Mouse (Mus musculus) ES-E14 (cell line): ENCODE results near the gene Gpr150. TPM values are rescaled to one million over a fixed set of nuclear protein-coding genes. Genes with fewer than 3 reads are reported as not detected.

Experiments
- DNase-seq: peaks from one replicate; pipeline ENCODE4 v3.0.0-alpha.2; 2013; ENCODE audit warnings: low read depth, low spot score
- H3K27ac ChIP-seq: 2 replicates; pipeline ENCODE4 v1.5.1; 2012; ENCODE audit warnings: low read depth, mild to moderate bottlenecking, low read length, moderate library complexity, mixed read lengths; ENCODE audit not compliant: poor library complexity, insufficient read depth, severe bottlenecking
- H3K36me3 ChIP-seq: 2 replicates; pipeline ENCODE4 v1.6.1; 2012; ENCODE audit warnings: mild to moderate bottlenecking, low read length, moderate library complexity, mixed read lengths; ENCODE audit not compliant: control insufficient read depth, poor library complexity, insufficient read depth, severe bottlenecking
- H3K4me1 ChIP-seq, 2 experiments: fragments of 150-350 bp in 1 of 2; sonication (generic) in 1 of 2; 2 replicates each; pipeline ENCODE4 v1.6.1; 2012; ENCODE audit warnings: low read length in 2 of 2, mild to moderate bottlenecking in 1 of 2, mixed read lengths in 1 of 2; ENCODE audit not compliant: control insufficient read depth in 2 of 2, insufficient read depth in 2 of 2, poor library complexity in 1 of 2
- H3K4me3 ChIP-seq, 2 experiments: fragments of 150-350 bp in 1 of 2; sonication (generic) in 1 of 2; 2 replicates each; pipeline ENCODE4 v1.5.1; 2012; ENCODE audit warnings: low read length in 2 of 2, low read depth in 1 of 2, mild to moderate bottlenecking in 1 of 2, mixed read lengths in 1 of 2; ENCODE audit not compliant: insufficient read depth in 1 of 2, poor library complexity in 1 of 2, severe bottlenecking in 1 of 2
- H3K9ac ChIP-seq: 2 replicates; pipeline ENCODE4 v1.6.1; 2012; ENCODE audit warnings: low read depth, mild to moderate bottlenecking, low read length, mixed read lengths; ENCODE audit not compliant: poor library complexity, insufficient read depth, severe bottlenecking
- H3K9me3 ChIP-seq: fragments of 150-350 bp; sonication (generic); 2 replicates; pipeline ENCODE4 v1.6.1; 2012; ENCODE audit warnings: low read depth, mild to moderate bottlenecking, low read length; ENCODE audit not compliant: control insufficient read depth, insufficient read depth
- CHD2 ChIP-seq: IDR thresholded peaks from 2 replicates; pipeline ENCODE4 v1.6.1; 2014; ENCODE audit warnings: mild to moderate bottlenecking, low read depth, low read length, inconsistent platforms
- HCFC1 ChIP-seq: IDR thresholded peaks from 2 replicates; pipeline ENCODE4 v1.6.1; 2012; ENCODE audit warnings: low read length, inconsistent platforms, borderline replicate concordance; ENCODE audit not compliant: insufficient read depth
- MAFK ChIP-seq: IDR thresholded peaks from 2 replicates; pipeline ENCODE4 v1.6.1; 2014; ENCODE audit warnings: mild to moderate bottlenecking, low read depth, low read length, inconsistent platforms; ENCODE audit not compliant: insufficient read depth
- ZC3H11A ChIP-seq: IDR thresholded peaks from 2 replicates; pipeline ENCODE4 v1.6.1; 2012; ENCODE audit warnings: low read depth, mild to moderate bottlenecking, inconsistent platforms, low read length, borderline replicate concordance
- ZNF384 ChIP-seq: IDR thresholded peaks from 2 replicates; pipeline ENCODE4 v1.6.1; 2012; ENCODE audit warnings: low read depth, low read length, inconsistent platforms
- in situ Hi-C, 2 experiments: fragments of 600-800 bp; cut with MboI; formaldehyde crosslinking; loops; one replicate each; pipeline ENCODE4 v1.15.1; 2025; ENCODE audit warnings: low sequenced_read_pairs in 2 of 2, inconsistent platforms in 1 of 2; ENCODE audit not compliant: unreplicated experiment in 2 of 2
- total RNA-seq: library from RNA; depleted of rRNA; stranded (reverse); fragments of 300-350 nt; gene quantifications from 2 replicates; pipeline ENCODE4 v1.2.3, GENCODE M21; 2012; rRNA removed

Gene Gpr150
- total RNA-seq, 1 experiment, result 0.27 TPM

- in situ Hi-C loops, result no loop called here
- TF ChIP-seq ZNF384 (no peak), CHD2 (peak; percentile 94), ZC3H11A (no peak), MAFK (no peak), HCFC1 (peak; percentile 22; the same call in 1 of the 2 replicates)
- Histone ChIP-seq H3K36me3 (no peaks in the 10 kb centered on the region), H3K9me3 (no peaks in the 10 kb centered on the region), H3K4me3 (peak within 1 kb of the TSS; percentile 82 to 97), H3K27ac (peak within 1 kb of the TSS; percentile 76), H3K9ac (peak within 1 kb of the TSS; percentile 97), H3K4me1 (no peaks in the 10 kb centered on the region)
- DNase-seq, result peak; percentile 94
These were observed 38.6 kb downstream of the Gpr150 start, which contains the start of gene Rfesd for GRCm38 (mm10) chr13:76017974-76018843. TSS of gene Rfesd (minus strand) at chr13:76018719.

GRCm38 (mm10) chr13:76017465-76017864 lies 39.3 kb downstream of the Gpr150 start:
- TF ChIP-seq HCFC1, result no peak
- no peak for TF ChIP-seq MAFK
- no peak for TF ChIP-seq ZC3H11A
- no peak for TF ChIP-seq CHD2
- Histone ChIP-seq H3K4me3 (peak overlapping the region; percentile 37 to 82; a peak in 3 of 4 replicates), H3K9me3 (no peaks in the 10 kb centered on the region), H3K9ac (peak overlapping the region; percentile 97; the same call in 1 of the 2 replicates), H3K4me1 (no peaks in the 10 kb centered on the region), H3K36me3 (no peaks in the 10 kb centered on the region), H3K27ac (no peak overlapping the region)
- in situ Hi-C loops, result no loop called here
- no peak for DNase-seq

GRCm38 (mm10) chr13:76014511-76014910 lies 42.3 kb downstream of the Gpr150 start:
- in situ Hi-C loops, result no loop called here
- H3K4me1 ChIP-seq, result no peaks in the 10 kb centered on the region
- H3K4me3 ChIP-seq, result no peak overlapping the region
- no peaks in the 10 kb centered on the region for H3K36me3 ChIP-seq
- no peak for DNase-seq
- H3K9ac ChIP-seq, result no peak overlapping the region
- no peak overlapping the region for H3K27ac ChIP-seq
- H3K9me3 ChIP-seq, result no peaks in the 10 kb centered on the region
- no peak for TF ChIP-seq ZC3H11A
- TF ChIP-seq MAFK, result no peak
- no peak for TF ChIP-seq HCFC1
- TF ChIP-seq CHD2, result no peak
- no peak for TF ChIP-seq ZNF384

Other genes with a start within 250 kb of the Gpr150 start
- 11.9 TPM in 2 replicates for gene Glrx, start 217.1 kb downstream of the Gpr150 start, total RNA-seq
- gene Rhobtb3, start 113.1 kb downstream of the Gpr150 start, total RNA-seq, result 7.3 and 8.9 TPM in 2 replicates
- gene Spata9, start 89.8 kb downstream of the Gpr150 start, total RNA-seq, result not detected in 2 replicates
- 6.5 and 8.9 TPM in 2 replicates for gene Rfesd, start 38.3 kb downstream of the Gpr150 start, total RNA-seq
- gene Arsk, start 41.7 kb upstream of the Gpr150 start, total RNA-seq, result 4.5 and 8.3 TPM in 2 replicates
- gene Ttc37, start 41.7 kb upstream of the Gpr150 start, total RNA-seq, result 38.3 and 38.6 TPM in 2 replicates
- gene Fam81b, start 248.1 kb upstream of the Gpr150 start, total RNA-seq, result not detected in 2 replicates